Mouse (Mus musculus): ENCODE results near the gene Cep78.

Cep78 gene

GRCm38 (mm10) chr19:15984449-15985171, at the start of gene Cep78:
TSS of gene Cep78 (minus strand) at chr19:15984989.
- peak; percentile 96 for DNase-seq

DNA sequence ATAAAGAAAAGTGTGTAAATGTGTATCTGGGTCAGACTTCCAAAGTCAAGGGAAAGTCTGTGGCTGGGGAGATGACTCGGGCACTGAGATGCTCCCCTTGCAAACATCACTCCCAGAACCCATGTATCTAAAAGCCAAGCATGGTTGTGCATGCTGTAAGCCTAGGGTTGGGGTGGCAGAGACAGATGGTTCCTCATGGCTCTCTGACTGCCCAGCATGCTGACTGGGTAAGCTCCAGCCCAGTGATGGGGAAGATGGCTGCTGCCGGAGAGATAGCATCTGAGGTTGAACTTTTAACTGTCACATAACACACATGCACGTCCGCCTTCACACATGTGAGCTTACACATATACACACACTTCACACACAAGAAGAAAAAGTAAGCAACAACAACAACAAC, 46.5 kb upstream of the Cep78 start:
- no peak for DNase-seq

- peak; percentile 42 for DNase-seq
These were observed 44.5 kb upstream of the Cep78 start for GRCm38 (mm10) chr19:16029253-16029771.

- peak; percentile 17 for DNase-seq
These were observed 44.0 kb upstream of the Cep78 start for GRCm38 (mm10) chr19:16028746-16029252.

- no peak for DNase-seq
These were observed 43.3 kb upstream of the Cep78 start for GRCm38 (mm10) chr19:16027876-16028670.

- DNase-seq, result no peak
These were observed 41.5 kb upstream of the Cep78 start for GRCm38 (mm10) chr19:16026276-16026675.

- no peak for DNase-seq
These were observed 37.4 kb upstream of the Cep78 start for GRCm38 (mm10) chr19:16022178-16022577.

DNA sequence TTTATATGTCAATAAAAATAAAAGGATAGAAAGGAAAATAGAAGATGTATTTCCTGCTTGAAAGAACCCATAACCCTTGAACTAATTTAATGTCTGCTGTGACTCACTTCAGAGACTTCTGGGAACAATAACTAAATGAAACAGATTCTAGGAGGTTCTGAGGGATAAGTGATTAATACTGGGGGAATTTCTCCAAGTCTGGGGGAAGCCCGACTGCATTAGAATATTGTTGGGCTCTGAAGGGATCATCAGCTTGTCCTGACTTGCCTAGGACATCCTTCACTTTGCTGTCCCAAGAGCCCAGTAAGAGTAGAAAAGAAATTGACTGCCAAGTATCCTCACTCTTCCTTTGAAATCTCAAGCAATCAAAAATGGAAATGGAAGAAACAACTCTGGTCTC, 31.4 kb upstream of the Cep78 start:
- DNase-seq, result no peak

GRCm38 (mm10) chr19:16015191-16015968, 30.6 kb upstream of the Cep78 start:
- no peak for DNase-seq

DNA sequence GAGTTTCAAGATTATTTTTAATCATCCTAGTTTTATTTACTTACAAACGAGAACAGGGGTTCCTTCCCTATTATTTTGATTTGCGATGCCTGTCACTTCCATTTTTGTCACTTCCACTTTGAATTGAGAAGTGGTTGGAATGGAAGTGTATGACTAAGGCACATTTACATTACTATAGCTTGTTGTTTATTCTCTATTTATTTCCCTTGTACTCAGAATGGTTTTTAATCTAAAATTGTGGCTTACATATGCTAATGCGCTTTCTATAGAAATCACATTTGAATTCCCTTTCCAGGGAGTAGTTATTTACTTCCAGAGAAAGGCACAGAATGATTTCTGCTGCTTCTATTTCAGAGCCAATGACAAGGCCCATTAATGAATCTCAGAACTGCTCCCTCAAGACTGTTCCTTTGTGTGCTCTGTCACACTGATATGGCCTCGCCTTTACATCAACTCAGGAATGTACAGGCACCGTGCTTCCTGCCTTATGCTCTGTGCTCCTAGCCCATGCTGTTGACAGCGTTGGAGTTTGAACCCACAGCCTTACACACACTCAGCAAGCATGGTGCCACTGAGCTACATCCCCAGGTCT, 25.1 kb upstream of the Cep78 start:
- DNase-seq, result no peak

DNA sequence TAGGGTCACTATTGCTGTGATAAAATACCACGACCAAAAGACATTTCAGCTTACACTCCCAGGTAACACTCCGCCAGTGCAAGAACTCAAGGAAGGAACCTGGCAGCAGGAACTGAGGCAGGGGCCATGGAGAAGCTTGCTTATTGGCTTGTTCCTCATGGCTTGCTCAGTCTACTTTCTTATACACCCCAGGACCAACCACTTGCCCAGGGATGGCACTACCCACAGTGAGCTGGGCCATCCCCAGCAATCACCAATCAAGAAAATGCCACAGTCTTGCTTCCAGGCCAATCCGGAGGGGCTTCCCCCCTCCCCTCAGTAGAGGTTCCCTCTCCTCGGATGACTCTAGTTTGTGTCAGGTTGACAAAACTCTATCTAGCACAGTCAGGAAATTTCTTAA, 24.3 kb upstream of the Cep78 start:
- no peak for DNase-seq

DNA sequence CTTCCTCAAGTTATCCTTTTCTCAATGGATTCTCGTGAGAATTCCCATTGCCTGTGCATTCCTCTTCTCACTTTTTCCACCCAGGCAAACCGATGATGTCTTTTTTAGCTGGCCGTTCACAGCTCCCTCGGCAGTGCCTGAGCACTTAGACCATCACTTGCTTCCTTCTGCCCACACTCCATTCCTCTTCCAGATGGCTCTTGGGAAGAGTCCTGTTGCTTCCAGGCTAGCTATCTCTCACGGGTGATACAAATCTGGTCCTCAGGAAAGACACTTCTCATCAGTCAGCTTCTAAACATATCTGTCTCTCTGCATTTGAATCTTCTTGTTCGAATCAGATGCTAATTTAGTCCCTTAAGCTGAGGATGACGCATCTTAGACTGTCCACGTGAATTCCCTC, 22.3 kb upstream of the Cep78 start:
- no peak for DNase-seq

DNA sequence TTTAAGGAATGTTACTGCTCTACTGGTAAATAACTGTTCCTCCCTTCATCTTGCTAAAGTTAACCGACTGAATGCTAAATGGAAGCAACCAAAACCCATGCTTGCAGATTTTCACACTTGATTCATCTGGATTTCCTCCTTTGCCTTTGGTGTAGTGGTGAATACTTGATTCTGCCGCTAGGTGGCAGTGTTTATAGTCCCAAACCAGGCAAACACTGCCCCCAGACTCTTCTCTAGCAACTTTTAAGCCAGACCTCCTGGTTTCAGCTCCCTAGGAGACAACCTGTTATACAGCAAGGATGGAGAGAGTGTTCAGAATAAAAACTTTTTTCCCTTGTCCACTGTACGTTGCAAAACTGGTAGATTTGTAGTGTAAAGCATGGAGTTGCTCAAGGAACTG, 13.4 kb upstream of the Cep78 start:
- DNase-seq, result peak; percentile 72

DNA sequence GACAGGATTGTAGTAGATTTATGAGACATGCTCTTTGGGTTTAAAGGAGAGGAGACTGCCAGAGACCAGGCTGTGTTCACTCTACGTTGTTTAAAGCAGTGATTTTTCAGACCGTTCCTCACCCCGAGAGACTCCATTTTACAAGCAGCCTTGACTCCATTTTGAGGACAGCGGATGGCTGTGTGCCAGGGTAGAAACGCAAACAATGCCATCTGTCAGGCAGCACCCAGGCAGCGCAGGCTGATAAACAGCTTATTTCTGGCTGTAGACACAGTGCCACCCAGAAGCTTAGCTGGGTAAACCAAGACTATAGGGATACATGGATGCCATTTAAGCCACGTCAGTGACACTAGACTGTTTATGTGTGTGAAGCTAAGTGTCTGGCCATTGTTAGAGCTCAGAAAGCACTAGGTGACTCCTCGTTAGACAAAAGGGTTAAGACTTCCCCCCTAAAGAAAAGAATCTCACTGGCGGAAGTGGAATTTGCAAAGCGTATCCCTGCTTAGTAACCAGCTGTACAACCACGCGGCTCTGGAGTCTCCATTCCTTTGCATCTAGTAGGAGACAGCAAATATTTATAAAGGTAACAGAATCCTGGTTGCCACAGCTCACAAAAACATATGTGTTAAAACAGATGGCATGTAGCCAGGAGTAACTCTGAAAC, 12.2 kb upstream of the Cep78 start:
- no peak for DNase-seq

DNA sequence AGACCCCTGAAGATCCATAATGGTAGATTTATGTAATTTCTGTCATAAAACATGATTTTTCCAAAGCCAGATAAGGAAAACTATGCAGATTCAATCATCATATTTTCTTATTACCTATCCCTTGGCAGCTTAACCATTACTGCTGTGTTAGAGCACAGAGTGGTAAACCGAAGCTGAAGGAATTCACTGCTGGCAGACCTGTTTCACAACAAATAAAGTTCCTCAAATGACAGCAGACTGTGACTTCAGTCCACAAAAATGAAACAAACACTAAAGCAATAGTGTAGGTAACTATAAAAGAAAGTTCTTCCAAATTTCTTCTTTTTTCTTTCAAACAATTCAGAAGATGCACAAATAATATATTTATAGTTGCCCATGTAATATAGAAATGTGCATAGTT, 5.3 kb upstream of the Cep78 start:
- DNase-seq, result no peak

- no peak for DNase-seq
These were observed 454 bp upstream of the Cep78 start for GRCm38 (mm10) chr19:15985172-15985713.

DNA sequence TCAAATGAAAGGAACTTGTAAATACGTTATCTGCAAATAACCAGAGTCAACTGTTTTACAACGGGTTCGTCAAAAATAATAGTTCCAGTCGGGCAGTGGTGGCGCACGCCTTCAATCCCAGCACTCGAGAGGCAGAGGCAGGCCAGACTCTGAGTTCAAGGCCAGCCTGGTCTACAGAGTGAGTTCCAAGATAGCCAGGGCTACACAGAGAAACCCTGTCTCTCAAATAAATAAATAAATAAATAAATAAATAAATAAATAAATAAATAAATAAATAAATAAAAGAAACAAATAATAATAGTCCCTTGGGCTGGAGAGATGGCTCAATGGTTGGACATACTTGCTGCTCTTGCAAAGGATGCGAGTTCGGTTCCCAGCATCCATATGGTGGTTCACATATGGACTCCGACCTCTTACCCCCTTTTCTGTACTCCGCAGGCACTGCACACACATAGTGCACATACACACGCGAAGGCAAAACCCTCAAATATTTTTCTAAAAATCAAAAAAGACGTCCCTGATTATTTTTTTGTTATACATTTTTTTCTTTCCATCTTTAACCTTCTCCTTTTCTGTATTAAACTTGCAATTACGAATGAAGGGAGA, 947 bp downstream of the Cep78 start:
- DNase-seq, result peak; percentile 17

DNA sequence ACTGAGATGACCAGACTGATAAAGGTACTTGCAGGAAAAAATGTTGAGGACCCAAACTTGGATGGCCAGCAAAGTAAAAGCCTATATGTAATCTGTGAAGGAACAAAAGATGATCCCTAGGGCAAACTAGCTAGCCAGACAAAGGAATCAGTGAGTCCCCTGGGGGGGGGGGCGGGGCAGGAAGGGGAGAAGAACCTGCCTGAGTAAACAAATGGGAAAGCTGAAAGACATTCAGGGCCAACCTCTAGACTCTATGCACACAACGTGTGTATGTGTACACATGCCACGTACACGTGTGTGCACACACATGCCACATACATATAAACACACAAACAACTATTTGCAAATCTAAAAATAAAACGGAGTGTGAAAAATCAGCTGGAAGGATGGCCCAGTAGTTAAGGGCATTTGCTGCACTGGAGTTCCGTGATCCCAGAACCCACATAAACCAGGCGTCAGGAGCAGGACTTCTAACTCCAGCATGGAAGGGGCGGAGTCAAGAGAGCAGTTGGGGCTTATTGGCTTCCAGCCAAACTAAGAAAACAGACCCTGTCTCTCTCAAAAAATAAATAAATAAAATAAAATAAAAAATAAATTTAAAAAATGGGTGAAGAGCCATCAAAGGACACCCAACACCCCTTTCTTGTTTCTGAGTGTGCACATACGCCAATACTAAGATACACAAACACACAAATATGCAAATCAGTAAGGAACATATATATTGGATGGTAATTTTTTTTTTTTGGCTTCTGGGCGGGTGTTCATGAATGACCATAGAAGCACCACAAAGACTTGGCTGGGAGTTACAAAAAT, 1.7 kb downstream of the Cep78 start:
- DNase-seq, result no peak

- peak; percentile 77 for DNase-seq
These were observed 2.9 kb downstream of the Cep78 start for GRCm38 (mm10) chr19:15981861-15982260.

- DNase-seq, result no peak
These were observed 11.4 kb downstream of the Cep78 start for GRCm38 (mm10) chr19:15973365-15973764.
